Mouse (Mus musculus) myocyte (in vitro differentiated cells): Measurements from ENCODE around the gene Ndufs2.

Experiments
- MYOD1 ChIP-seq, 3 experiments: IDR thresholded peaks; one replicate each; pipeline ENCODE4 v1.6.1; 2011; ENCODE audit warnings: control low read depth in 2 of 3, low read depth in 2 of 3, mild to moderate bottlenecking in 2 of 3, moderate library complexity in 1 of 3; ENCODE audit not compliant: insufficient read length in 2 of 3, control insufficient read depth in 1 of 3
- USF1 ChIP-seq: IDR thresholded peaks from one replicate; pipeline ENCODE4 v1.6.1; 2011; ENCODE audit warnings: low read depth, mild to moderate bottlenecking, control low read depth, moderate library complexity

DNA sequence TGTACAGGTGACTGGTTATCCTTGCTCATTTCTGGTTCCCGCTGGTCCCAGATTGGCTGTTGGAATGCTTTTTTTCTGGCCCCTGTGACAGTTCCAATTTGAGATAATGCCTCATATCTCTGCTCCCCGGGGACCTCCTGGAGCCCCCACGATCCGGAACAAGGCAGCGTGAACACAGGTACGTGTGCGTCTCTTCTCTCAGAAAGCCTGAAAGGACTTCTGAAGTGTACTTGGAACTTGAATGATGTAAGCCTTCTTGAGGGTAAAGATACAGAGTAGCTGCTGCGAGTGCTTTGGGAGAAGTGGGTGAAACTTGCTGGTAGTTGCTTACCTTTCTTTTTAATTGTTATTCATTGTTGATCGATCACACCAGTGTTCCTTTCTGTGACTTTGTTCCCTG lies 20.0 kb upstream of the Ndufs2 start:
- TF ChIP-seq MYOD1 (IDR thresholded peaks at IDR 0.05; ENCODE audit: control insufficient read depth in 1 of 3, insufficient read length in 2 of 3, low read depth in 2 of 3) (no peak), USF1 (no peak)
